Mouse (Mus musculus) lung, adult 2 months (tissue): ENCODE results near the gene Gnptab.

Experiments used
- CTCF ChIP-seq: fragments of 200-500 bp; IDR thresholded peaks from 2 replicates; pipeline ENCODE4 v1.5.1; 2011; ENCODE audit warnings: mild to moderate bottlenecking, low read length, control low read depth; ENCODE audit not compliant: insufficient read depth
- POLR2A ChIP-seq: fragments of 200-500 bp; IDR thresholded peaks from 2 replicates; pipeline ENCODE4 v1.6.1; 2011; ENCODE audit warnings: low read depth, mild to moderate bottlenecking, control low read depth, low read length, borderline replicate concordance; ENCODE audit errors: extremely low read depth

GRCm38 (mm10) chr10:88420141-88420541, 41.2 kb downstream of the Gnptab start:
- TF ChIP-seq POLR2A = no peak
- TF ChIP-seq CTCF = no peak
